Comparison of ENCODE assay signal across 30 mouse cellular contexts in genomic region chr2:90739921-90740320, GRCm38 (mm10). TPM values are rescaled to one million over a fixed set of nuclear protein-coding genes. Genes with fewer than 3 reads are reported as not detected.
DNase-seq lines count a peak whose midpoint lies in the region; ATAC-seq lines count a peak whose summit lies in the region.
"Had no signal": no experiment of that assay in that cellular context is flagged by ENCODE, and none has a peak within 500 bp of the region (broad histone marks: within the 10 kb centered on the region; RNA-seq: fewer than 3 reads in every experiment).

No protein-coding gene starts in this region.

- H3K27ac ChIP-seq in kidney, embryonic 15.5 days, result no peak overlapping the region
- no peak overlapping the region for H3K27ac ChIP-seq in embryonic facial prominence, embryonic 15.5 days (replicated peaks)
- H3K27ac ChIP-seq: forebrain, embryonic 13.5 days; hindbrain, embryonic 13.5 days; limb, embryonic 10.5 days; limb, embryonic 15.5 days; liver, embryonic 14.5 days; macrophage; midbrain, embryonic 13.5 days; stomach, postnatal 0 days had no signal

- H3K9ac ChIP-seq in kidney, embryonic 15.5 days, result no peak overlapping the region
- H3K9ac ChIP-seq in embryonic facial prominence, embryonic 15.5 days, result no peak overlapping the region
- H3K9ac ChIP-seq: forebrain, embryonic 13.5 days; hindbrain, embryonic 13.5 days; limb, embryonic 15.5 days; liver, embryonic 14.5 days; midbrain, embryonic 13.5 days had no signal

- H3K9me3 ChIP-seq in kidney, embryonic 15.5 days (replicated peaks), result no peaks in the 10 kb centered on the region
- no peaks in the 10 kb centered on the region for H3K9me3 ChIP-seq in embryonic facial prominence, embryonic 15.5 days (replicated peaks)
- H3K9me3 ChIP-seq: forebrain, embryonic 13.5 days; hindbrain, embryonic 13.5 days; limb, embryonic 10.5 days; limb, embryonic 15.5 days; midbrain, embryonic 13.5 days had no signal

- H3K4me3 ChIP-seq in kidney, embryonic 15.5 days (replicated peaks), result no peak overlapping the region
- no peak overlapping the region for H3K4me3 ChIP-seq in embryonic facial prominence, embryonic 15.5 days (replicated peaks)
- H3K4me3 ChIP-seq: forebrain, embryonic 13.5 days; hindbrain, embryonic 13.5 days; limb, embryonic 10.5 days; limb, embryonic 15.5 days; midbrain, embryonic 13.5 days had no signal

- DNase-seq in kidney, adult 11 months, result peak; percentile 70
- DNase-seq in kidney, adult 8-10 months, result peak; percentile 70 to 72
- DNase-seq in kidney, postnatal 25 days, result peak; percentile 52 to 73
- no peak for DNase-seq in layer of hippocampus, postnatal 10 days (ENCODE audit: low spot score in 2 of 2)
- no peak for DNase-seq in thymus, adult 18-20 months
- no peak for DNase-seq in thymus, postnatal 36 days
- DNase-seq: adrenal gland, postnatal 14 days; cerebellum, adult 11-12 months; cerebellum, adult 9-11 months; gastrocnemius, postnatal 14 days; heart, postnatal 4 days; lung, adult 2 months; lung, postnatal 10 days; retina, postnatal 1 day; right cerebral cortex, postnatal 25 days; thymus, postnatal 14 days had no signal

- ATAC-seq in kidney, embryonic 15.5 days (replicated peaks; ENCODE audit: low FRiP score), result no peak
- ATAC-seq in embryonic facial prominence, embryonic 15.5 days (ENCODE audit: insufficient number of reproducible peaks, low FRiP score, low TSS enrichment, low read depth), result peak; percentile 72; the same call in 1 of the 2 replicates
- ATAC-seq: CD4-positive, CD25-positive, alpha-beta regulatory T cell, adult 4 months; forebrain, embryonic 13.5 days; midbrain, embryonic 13.5 days had no signal

- 0 out of 2 replicates have a peak, but pooled peaks cover 6% of the 10 kb centered on the region for H3K4me1 ChIP-seq in kidney, embryonic 15.5 days
- 0 out of 2 replicates have a peak, but pooled peaks cover 5% of the 10 kb centered on the region for H3K4me1 ChIP-seq in embryonic facial prominence, embryonic 15.5 days
- H3K4me1 ChIP-seq: limb, embryonic 15.5 days had no signal

- H3K4me2 ChIP-seq in kidney, embryonic 15.5 days, result no peak overlapping the region
- no peak overlapping the region for H3K4me2 ChIP-seq in embryonic facial prominence, embryonic 15.5 days (replicated peaks)
- H3K4me2 ChIP-seq: forebrain, embryonic 13.5 days; heart, embryonic 11.5 days; hindbrain, embryonic 13.5 days; limb, embryonic 15.5 days; midbrain, embryonic 13.5 days had no signal

- WGBS in kidney, embryonic 15.5 days, result 86% methylated on average over 5 of the region's 5 CpGs
- WGBS in embryonic facial prominence, embryonic 15.5 days, result 80% methylated on average over 5 of the region's 5 CpGs

- peaks cover 31% of the 10 kb centered on the region for H3K36me3 ChIP-seq in kidney, embryonic 15.5 days
- H3K36me3 ChIP-seq in embryonic facial prominence, embryonic 15.5 days, result peaks cover 27% of the 10 kb centered on the region

- no peaks in the 10 kb centered on the region for H3K27me3 ChIP-seq in kidney, embryonic 15.5 days
- H3K27me3 ChIP-seq in embryonic facial prominence, embryonic 15.5 days, result no peaks in the 10 kb centered on the region
- H3K27me3 ChIP-seq: forebrain, embryonic 13.5 days; hindbrain, embryonic 13.5 days; limb, embryonic 15.5 days; midbrain, embryonic 13.5 days had no signal

RNA-seq across cellular contexts. Expression of gene Fnbp4, which starts 5.2 kb away (rescaled TPM):
- polyA plus RNA-seq in kidney, embryonic 15.5 days (2015; fragmentation: Nextera tagmentation; extraction: Ambion mirVana), result 104 and 117 TPM in 2 replicates
- 92.9 and 108 TPM in 2 replicates for polyA plus RNA-seq in embryonic facial prominence, embryonic 15.5 days (2015; fragmentation: Nextera tagmentation; extraction: Ambion mirVana)
- total RNA-seq in layer of hippocampus, postnatal 10 days (2021), result 10 to 100 TPM; 72.0 to 87.7 TPM

RNA-seq across cellular contexts. Expression of gene Agbl2, which starts 42.6 kb away (rescaled TPM):
- polyA plus RNA-seq in kidney, embryonic 15.5 days (2015; fragmentation: Nextera tagmentation; extraction: Ambion mirVana), result 0.76 and 0.84 TPM in 2 replicates
- polyA plus RNA-seq in embryonic facial prominence, embryonic 15.5 days (2015; fragmentation: Nextera tagmentation; extraction: Ambion mirVana), result 2.5 and 4.2 TPM in 2 replicates
- total RNA-seq in layer of hippocampus, postnatal 10 days (2021), result 1 to 10 TPM in 1 of 2 experiments, under 1 TPM in 1; 0.45 to 1.0 TPM
- total RNA-seq: granulocyte monocyte progenitor cell, adult 5-6 weeks; megakaryocyte-erythroid progenitor cell, adult 5-6 weeks had no signal
- polyA plus RNA-seq: CD4-positive, CD25-positive, alpha-beta regulatory T cell, adult 4 months; macrophage had no signal

Comparison
In these comparisons a context has a peak if more than half of its experiments do, and no peak if none do; other contexts are left out.
1. DNase-seq: peak in kidney, adult 11 months (single experiment), kidney, adult 8-10 months (2 of 2) and kidney, postnatal 25 days (2 of 2); none in layer of hippocampus, postnatal 10 days (0 of 2), thymus, adult 18-20 months (0 of 2) and thymus, postnatal 36 days (0 of 2).